Mouse (Mus musculus) forebrain, embryonic 13.5 days (tissue): ENCODE measurements at regions not wholly inside any gene's neighbourhood (a gene's known extent, or its start where the extent isn't known, plus 50 kb on each side); places are given as distances from the start of the nearest gene placed in this dataset.

Source experiments
- ATAC-seq: fragments of 200-750 bp; cut with Nextera tagmentation; 2 replicates; pipeline ENCODE4 v1.8.0; 2017
- H3K27ac ChIP-seq: fragments of 300-500 bp; sonication (generic); 2 replicates; pipeline ENCODE4 v1.5.1; 2015; ENCODE audit warnings: inconsistent platforms, mild to moderate bottlenecking, moderate library complexity
- H3K27me3 ChIP-seq: fragments of 300-500 bp; sonication (generic); 2 replicates; pipeline ENCODE4 v1.6.1; 2015; ENCODE audit warnings: mild to moderate bottlenecking, inconsistent platforms
- H3K36me3 ChIP-seq: fragments of 300-500 bp; sonication (generic); 2 replicates; pipeline ENCODE4 v1.6.1; 2015; ENCODE audit warnings: mild to moderate bottlenecking, inconsistent platforms; ENCODE audit not compliant: poor library complexity, severe bottlenecking
- H3K4me1 ChIP-seq: fragments of 300-500 bp; sonication (generic); 2 replicates; pipeline ENCODE4 v1.6.1; 2015; ENCODE audit warnings: inconsistent platforms
- H3K4me2 ChIP-seq: fragments of 300-500 bp; sonication (generic); 2 replicates; pipeline ENCODE4 v1.6.1; 2015; ENCODE audit warnings: inconsistent platforms, mild to moderate bottlenecking, moderate library complexity
- H3K4me3 ChIP-seq: fragments of 300-500 bp; sonication (generic); 2 replicates; pipeline ENCODE4 v1.5.1; 2015; ENCODE audit warnings: mild to moderate bottlenecking, inconsistent platforms
- H3K9ac ChIP-seq: fragments of 300-500 bp; sonication (generic); 2 replicates; pipeline ENCODE4 v1.6.1; 2015; ENCODE audit warnings: mild to moderate bottlenecking, inconsistent platforms
- H3K9me3 ChIP-seq: fragments of 300-500 bp; sonication (generic); replicated peaks from 2 replicates; pipeline ENCODE4 v1.6.1; 2016; ENCODE audit warnings: inconsistent platforms

GRCm38 (mm10) chrX:41735646-41736045 is 184.8 kb downstream of the Thoc2 start:
- Histone ChIP-seq H3K4me3 (no peak overlapping the region), H3K9ac (no peak overlapping the region), H3K4me1 (no peaks in the 10 kb centered on the region), H3K9me3 (no peaks in the 10 kb centered on the region), H3K27ac (no peak overlapping the region), H3K27me3 (no peaks in the 10 kb centered on the region), H3K36me3 (no peaks in the 10 kb centered on the region), H3K4me2 (no peak overlapping the region)
- peak; percentile 69 for ATAC-seq
